Mouse (Mus musculus): ENCODE measurements around the gene Bdh1.

DNA sequence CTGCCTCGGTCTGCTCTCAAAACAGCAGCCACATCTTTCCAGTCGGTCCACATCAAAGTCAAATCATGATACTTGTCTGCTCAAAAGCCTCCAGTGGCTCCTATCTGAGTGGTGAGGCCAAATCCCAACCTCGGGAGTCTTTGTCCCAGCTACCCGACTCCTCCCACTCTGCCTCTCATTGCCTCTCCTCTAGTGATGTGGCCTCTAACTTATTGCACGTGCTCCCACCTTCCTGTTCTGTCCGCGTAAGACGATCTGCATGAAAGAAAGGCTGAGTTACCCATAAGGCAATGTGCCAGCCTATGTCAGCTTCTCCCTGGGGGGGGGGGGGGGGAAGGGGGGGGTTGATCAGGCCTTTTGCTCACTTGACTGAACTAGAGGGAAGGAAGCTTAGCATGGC lies 20.0 kb upstream of the Bdh1 start:
- TF ChIP-seq MAFK (IDR thresholded peaks at IDR 0.05; ENCODE audit: insufficient read depth, low read depth, low read length) (no peak), CHD2 (IDR thresholded peaks at IDR 0.05; ENCODE audit: low read depth, low read length) (no peak), ZNF384 (IDR thresholded peaks at IDR 0.05; ENCODE audit: low read depth, low read length) (no peak), ZC3H11A (IDR thresholded peaks at IDR 0.05; ENCODE audit: borderline replicate concordance, low read depth, low read length) (no peak), HCFC1 (IDR thresholded peaks at IDR 0.05; ENCODE audit: borderline replicate concordance, insufficient read depth, low read length) (no peak)
